Mouse (Mus musculus) heart, adult 8-10 months (tissue): ENCODE results near the gene Gja5. TPM values are rescaled to one million over a fixed set of nuclear protein-coding genes. Genes with fewer than 3 reads are reported as not detected.

Experiments used
- DNase-seq: peaks from one replicate; pipeline ENCODE4 v3.0.0; 2022; ENCODE audit warnings: low spot score
- total RNA-seq, 4 experiments: library from RNA; stranded (reverse); gene quantifications; 2 replicates each; pipeline ENCODE4 v1.2.4; 2022

The Gja5 gene
- total RNA-seq, 4 experiments from 2014 or later: 16.6 to 20.9 (median 17.2) TPM

- peak; percentile 21 for DNase-seq
These were observed 31.7 kb downstream of the Gja5 start for GRCm38 (mm10) chr3:96936241-96936640.

GRCm38 (mm10) chr3:96937606-96938005 lies 33.1 kb downstream of the Gja5 start:
- DNase-seq: no peak

GRCm38 (mm10) chr3:96938738-96939137 lies 34.2 kb downstream of the Gja5 start:
- peak; percentile 81 for DNase-seq

DNA sequence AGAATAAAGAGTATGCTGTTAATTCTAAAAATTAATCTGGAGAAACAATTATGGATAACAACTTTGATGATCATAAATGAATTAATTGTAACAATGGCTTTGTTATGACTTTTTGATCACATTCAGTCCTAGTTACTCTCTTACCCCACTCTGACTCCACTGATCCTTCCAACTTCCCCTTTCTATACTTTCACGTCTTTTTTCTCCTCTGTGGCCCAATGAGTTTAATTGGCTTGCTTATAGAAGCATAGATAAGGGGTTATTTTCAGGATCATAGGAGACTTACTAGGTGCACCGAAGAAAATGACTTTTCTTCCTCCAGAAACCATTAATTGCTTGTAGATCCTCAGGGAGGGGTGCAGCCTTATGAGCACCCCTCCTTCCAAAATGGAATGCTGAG lies 38.2 kb downstream of the Gja5 start:
- no peak for DNase-seq

DNA sequence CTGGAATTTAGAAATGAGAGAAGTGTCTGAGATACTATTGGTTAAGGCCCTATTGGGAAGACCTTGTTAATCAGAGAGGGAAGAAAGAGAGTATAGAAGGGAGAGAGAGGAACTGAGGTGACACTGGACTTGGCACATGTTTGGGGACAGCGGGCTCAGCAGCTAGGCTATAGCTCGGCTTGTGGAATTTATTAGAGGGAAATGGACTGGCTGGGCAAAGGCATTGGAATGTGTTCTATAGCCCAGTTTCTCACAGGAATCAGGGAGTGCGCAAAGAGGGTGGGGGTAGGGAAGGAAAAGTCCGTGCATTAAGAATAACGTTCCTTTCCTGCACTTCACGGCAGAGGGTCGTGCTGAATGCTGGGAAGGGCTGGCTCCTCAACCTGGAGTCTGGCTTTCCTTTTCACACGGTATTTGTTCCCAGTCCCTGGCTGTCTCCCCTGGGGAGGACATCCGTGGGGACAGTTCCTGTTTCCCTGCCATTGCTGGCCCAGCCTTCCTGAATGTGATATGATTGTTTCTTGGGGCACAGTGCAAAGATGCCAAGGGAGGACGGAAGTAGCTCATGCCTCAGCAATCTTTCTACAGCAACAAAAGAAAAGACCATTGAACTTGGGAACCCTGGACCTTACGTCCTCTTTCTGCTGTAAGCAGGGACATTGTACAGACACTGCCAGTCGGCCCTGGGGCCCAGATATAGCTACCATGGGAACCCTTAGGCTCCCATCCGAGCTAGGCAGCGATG lies 49.2 kb downstream of the Gja5 start:
- DNase-seq: peak; percentile 13

DNA sequence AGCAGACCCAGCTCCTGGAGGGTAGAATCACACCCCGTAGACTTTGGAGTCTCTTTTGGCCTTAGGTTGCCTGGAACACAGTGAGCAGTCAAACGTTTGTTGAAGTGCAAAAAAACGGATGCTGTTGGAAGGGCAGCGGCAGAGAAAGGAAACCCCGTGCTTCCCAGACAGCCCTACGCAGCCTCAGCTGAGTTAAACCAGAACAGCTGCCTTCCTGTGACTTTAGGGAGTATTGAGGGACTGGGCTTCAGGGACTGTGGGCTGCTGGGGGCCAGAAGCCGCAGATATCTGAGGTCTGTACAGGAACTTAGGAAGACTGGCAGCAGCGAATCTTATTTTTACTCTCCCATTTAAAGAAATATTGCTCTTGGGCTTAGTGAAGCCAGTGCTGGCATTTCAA lies 56.1 kb downstream of the Gja5 start:
- DNase-seq: no peak

GRCm38 (mm10) chr3:96963088-96964034 lies 58.9 kb downstream of the Gja5 start:
- DNase-seq: no peak

GRCm38 (mm10) chr3:96970986-96971385 lies 66.5 kb downstream of the Gja5 start:
- DNase-seq: no peak

DNA sequence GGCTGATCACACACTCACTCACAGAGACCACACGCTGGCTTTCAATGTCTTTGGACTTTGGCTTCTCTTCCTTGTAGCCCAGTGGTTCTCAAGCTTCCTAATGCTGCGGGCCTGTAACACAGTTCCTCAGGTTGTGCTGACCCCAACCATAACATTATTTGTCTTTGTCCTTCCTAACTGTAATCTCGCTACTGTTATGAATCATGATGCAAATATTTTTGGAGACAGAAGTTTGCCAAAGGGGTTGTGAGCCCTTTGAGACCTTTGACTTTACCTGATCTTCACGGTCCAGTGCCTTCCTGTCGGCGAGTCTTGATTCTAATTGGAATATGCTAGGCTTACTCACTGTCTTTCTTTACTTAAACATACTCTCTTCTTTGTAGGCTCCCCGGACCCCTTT lies 70.0 kb downstream of the Gja5 start:
- DNase-seq: no peak

DNA sequence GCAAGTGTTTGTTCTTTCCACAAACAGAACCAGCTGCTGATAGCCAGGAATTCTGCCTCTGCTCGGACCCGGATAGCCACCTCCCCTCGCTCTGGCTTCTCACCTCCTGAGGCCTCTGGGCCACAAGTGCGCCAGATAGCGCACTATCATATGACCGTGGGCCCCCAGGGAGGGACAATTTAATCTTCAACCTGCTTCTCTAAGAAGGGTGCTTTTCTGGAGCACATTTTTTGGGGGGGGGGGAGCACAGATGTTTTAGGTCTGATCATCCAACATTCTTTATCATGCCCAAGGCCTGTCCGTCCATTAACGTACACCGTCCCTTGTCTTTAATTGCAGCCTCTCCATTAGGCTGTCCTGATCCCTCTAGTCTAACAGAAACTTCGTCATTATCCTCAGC lies 71.1 kb downstream of the Gja5 start:
- DNase-seq: no peak

DNA sequence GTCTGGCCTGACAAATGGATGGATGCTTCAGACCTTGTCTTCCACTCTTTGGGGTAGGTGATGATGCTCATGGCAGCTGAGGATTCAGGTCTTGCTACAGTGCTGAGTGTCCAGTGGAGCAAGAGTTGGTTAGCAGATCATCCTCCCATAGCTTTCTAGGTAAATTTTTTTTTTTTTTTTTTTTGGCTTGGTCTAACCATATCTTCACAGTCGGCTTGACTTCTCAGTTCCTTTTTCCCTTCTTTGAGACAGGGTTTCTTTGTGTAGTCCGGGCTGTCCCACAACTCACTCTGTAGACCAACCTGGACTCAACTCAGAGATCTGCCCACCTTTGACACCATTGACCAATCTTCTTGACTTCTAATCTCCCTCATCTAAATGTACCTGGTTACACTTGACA lies 73.0 kb downstream of the Gja5 start:
- no peak for DNase-seq

DNA sequence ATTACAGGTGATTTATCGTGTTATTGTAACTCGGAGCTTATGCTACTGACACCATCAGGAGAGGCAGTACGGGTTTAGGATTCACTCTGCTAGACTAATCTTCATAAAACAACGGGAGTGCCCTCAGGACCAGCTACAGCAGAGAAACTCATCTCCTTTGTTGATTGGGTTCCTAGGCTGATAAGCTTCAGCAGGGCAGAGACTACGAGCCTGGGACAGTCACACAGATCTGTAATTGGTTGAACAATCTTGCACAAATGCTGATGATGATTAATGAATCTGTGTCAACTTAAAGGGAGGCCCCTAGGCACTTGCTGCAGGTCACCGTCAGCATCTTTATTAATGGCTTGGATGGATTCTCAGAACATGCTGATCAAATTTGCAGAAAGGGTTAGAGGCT lies 74.0 kb downstream of the Gja5 start:
- no peak for DNase-seq

- no peak for DNase-seq
These were observed 74.5 kb downstream of the Gja5 start for GRCm38 (mm10) chr3:96979020-96979419.

DNA sequence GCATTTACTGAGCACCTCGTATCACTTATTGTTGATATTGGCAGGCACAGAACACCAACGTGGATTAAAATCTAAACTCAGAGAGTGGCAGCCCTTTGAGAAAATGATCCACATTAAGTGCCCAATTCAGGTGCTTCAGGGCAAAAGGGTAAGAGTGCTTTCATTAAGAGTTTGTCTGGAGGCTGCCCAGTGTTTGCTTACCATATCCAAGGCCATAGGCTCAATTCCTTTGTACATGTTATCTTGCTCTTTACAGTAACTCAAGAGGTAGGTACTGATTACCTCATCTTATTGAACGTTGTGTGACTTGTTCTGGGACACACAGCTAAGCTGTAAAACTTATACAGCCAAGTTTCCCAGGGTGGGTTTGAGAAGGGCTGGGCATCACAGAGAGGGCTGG lies 77.3 kb downstream of the Gja5 start:
- no peak for DNase-seq

DNA sequence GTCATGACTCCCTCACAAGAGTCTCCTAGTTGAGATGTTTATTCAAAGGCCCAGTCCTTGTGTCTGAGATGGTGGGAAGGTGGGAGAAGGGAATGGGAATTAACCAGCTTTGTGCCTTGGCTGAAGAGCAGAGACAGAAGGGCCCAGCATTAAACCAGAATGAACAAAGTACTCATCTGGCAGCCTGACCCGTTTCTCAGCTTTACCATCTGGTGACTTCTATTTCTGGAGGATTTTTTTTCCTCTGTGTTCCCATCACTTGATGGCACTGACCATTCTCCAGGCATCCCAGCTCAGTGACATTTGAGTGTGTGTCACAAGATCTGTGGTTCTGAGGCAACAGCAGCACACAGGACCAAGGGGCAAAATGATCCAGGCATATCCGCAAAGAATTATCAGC lies 78.2 kb downstream of the Gja5 start:
- no peak for DNase-seq

DNA sequence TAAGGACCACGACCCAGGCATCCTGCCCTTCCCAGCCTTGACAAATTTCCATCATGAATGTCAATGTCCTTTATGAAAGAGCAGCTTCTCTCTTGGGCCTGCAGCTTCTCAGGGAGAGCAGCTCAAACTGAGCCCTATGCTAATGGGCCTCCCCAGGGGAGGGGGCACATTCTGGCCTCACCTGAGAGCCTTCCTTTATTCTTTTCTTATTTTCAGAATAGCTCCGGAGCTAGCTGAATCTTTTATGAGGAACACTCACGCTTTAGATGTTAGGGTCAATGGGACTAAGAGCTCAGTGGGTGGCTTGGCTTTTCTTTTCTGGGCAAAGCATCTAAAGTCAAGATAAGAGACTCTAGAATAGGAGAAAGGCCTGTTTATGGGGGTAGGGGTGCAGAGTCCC lies 88.0 kb downstream of the Gja5 start:
- no peak for DNase-seq

DNA sequence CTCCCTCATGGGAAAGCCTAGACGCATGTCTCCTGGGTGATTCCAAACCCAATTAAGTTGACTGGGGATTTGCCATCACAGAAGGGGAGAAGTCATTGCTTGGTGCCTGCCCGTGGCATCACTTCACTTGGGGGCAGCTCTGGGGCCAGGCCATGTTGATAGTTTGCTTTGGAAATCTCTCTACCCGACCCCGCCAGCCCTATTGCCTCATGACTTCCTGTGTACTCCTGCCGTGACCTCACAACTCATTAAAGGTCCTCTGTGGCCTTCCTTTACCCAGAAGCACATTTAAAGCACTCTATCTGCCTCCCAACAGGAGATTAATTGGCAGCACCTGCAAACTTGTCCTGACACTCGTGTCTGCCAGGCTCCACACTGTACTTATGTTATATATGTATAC lies 93.3 kb downstream of the Gja5 start:
- no peak for DNase-seq

- no peak for DNase-seq
These were observed 98.6 kb downstream of the Gja5 start for GRCm38 (mm10) chr3:97003111-97003510.

GRCm38 (mm10) chr3:97004509-97004908 lies 100.0 kb downstream of the Gja5 start:
- DNase-seq: no peak

DNA sequence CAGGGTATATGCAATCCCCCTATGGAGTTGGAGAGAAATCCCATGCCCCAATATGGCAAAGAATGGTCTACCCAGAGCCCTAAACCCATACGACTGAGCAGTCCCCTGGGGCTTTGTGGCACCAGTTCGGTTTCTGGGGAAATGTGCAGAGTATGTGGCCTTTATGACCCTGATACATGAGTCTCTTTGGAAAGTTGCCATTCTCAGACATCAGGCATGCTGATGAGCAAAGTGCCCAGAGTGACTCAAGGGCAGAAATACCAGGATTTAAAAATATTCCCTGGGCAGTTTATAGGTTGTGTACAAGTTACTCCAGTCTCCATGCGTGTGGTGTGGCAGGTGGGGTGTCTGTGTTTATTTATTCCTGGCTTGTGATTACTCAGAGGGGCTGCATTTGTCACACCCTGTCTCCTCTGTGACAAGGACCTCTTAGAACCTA lies 102.5 kb downstream of the Gja5 start:
- DNase-seq: no peak

DNA sequence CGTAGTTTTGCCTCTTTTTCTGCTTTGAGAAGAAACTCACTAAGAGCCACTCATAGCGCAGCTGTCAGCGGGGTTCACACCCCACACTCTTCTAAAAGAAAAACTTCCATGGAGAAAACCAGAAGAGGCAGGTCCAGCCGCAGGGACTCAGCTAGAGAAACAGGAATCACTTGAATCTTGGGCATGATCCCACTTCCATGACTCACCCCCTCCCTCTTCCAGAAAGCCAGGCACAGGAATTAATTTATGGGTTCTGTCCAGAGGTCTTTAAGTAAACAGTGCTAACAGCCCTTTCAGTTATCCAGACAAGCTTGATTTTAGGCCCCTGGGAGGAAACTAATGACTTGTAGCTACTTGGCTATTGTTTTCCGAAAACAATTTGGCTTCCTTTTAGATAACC lies 120.7 kb downstream of the Gja5 start:
- peak; percentile 45 for DNase-seq

GRCm38 (mm10) chr3:97032053-97032496 lies 127.6 kb downstream of the Gja5 start:
- no peak for DNase-seq

GRCm38 (mm10) chr3:97035558-97035957 lies 131.1 kb downstream of the Gja5 start:
- no peak for DNase-seq
